Mouse (Mus musculus): ENCODE data around the gene Wdr43. TPM values are rescaled to one million over a fixed set of nuclear protein-coding genes. Genes with fewer than 3 reads are reported as not detected.

The Wdr43 gene
- total and polyA plus RNA-seq, 3 experiments: 157 to 355 (median 252) TPM

- H3K9ac ChIP-seq (ENCODE audit: insufficient read depth, low read depth): no peak overlapping the region
- peaks cover 0 to 91% of the 10 kb centered on the region in 2 experiments for H3K36me3 ChIP-seq (replicated peaks in 1 of 2; ENCODE audit: control insufficient read depth in 1 of 2, insufficient read depth in 1 of 2, low read length in 1 of 2)
- no peaks in the 10 kb centered on the region for H3K79me2 ChIP-seq (replicated peaks; ENCODE audit: control insufficient read depth, extremely low read depth, insufficient read depth, poor library complexity, severe bottlenecking)
- TF ChIP-seq HCFC1 (IDR thresholded peaks at IDR 0.05; ENCODE audit: low read depth, low read length): no peak
- H3K27ac ChIP-seq (ENCODE audit: insufficient read depth, low read depth): no peak overlapping the region
- peaks cover 0 to 11% of the 10 kb centered on the region in 2 experiments; a peak in 1 of 4 replicates for H3K4me1 ChIP-seq (ENCODE audit: control insufficient read depth in 1 of 2, insufficient read depth in 2 of 2)
- in situ Hi-C loops (cut with MboI; ENCODE audit: low pct_ligation_motif_present, low pct_unique_long_range_greater_than_20kb, low sequenced_read_pairs) (no loop called here), dilution Hi-C loops (cut with MboI; ENCODE audit: extremely low pct_ligation_motif_present, extremely low pct_unique_long_range_greater_than_20kb, low sequenced_read_pairs) (no loop called here)
- no peaks in the 10 kb centered on the region for H3K27me3 ChIP-seq (replicated peaks)
- H3K9me3 ChIP-seq (replicated peaks; ENCODE audit: low read length): peaks cover 8% of the 10 kb centered on the region
- DNase-seq (ENCODE audit: extremely low read depth): no peak
- no peak overlapping the region for H3K4me2 ChIP-seq (ENCODE audit: insufficient read depth, low read depth, poor library complexity, severe bottlenecking)
- H3K4me3 ChIP-seq (replicated peaks in 1 of 3; ENCODE audit: low read depth in 2 of 3, low read length in 2 of 3, poor library complexity in 1 of 3): no peak overlapping the region
Observed at GRCm38 (mm10) chr17:71705550-71706480, 90.1 kb downstream of the Wdr43 start.

- in situ Hi-C loops (cut with MboI; ENCODE audit: low pct_ligation_motif_present, low pct_unique_long_range_greater_than_20kb, low sequenced_read_pairs): no loop called here
- Histone ChIP-seq H3K9ac (ENCODE audit: insufficient read depth, low read depth) (no peak overlapping the region), H3K4me3 (replicated peaks in 1 of 3; ENCODE audit: low read depth in 2 of 3, low read length in 2 of 3, poor library complexity in 1 of 3) (no peak overlapping the region), H3K27ac (ENCODE audit: insufficient read depth, low read depth) (no peak overlapping the region), H3K79me2 (replicated peaks; ENCODE audit: control insufficient read depth, extremely low read depth, insufficient read depth, poor library complexity, severe bottlenecking) (no peaks in the 10 kb centered on the region), H3K9me3 (replicated peaks; ENCODE audit: low read length) (peaks cover 8% of the 10 kb centered on the region), H3K36me3 (replicated peaks in 1 of 2; ENCODE audit: control insufficient read depth in 1 of 2, insufficient read depth in 1 of 2, low read length in 1 of 2) (peaks cover 0 to 96% of the 10 kb centered on the region in 2 experiments), H3K4me1 (ENCODE audit: control insufficient read depth in 1 of 2, insufficient read depth in 2 of 2) (peaks cover 0 to 11% of the 10 kb centered on the region in 2 experiments; a peak in 1 of 4 replicates), H3K4me2 (ENCODE audit: insufficient read depth, low read depth, poor library complexity, severe bottlenecking) (no peak overlapping the region), H3K27me3 (replicated peaks) (no peaks in the 10 kb centered on the region)
- DNase-seq (ENCODE audit: extremely low read depth): no peak
- dilution Hi-C loops (cut with MboI; ENCODE audit: extremely low pct_ligation_motif_present, extremely low pct_unique_long_range_greater_than_20kb, low sequenced_read_pairs): no loop called here
- TF ChIP-seq NRF1 (IDR thresholded peaks at IDR 0.05; ENCODE audit: low read depth, low read length) (no peak), PAX5 (IDR thresholded peaks at IDR 0.05; ENCODE audit: low read length) (no peak), RCOR1 (conservative IDR thresholded peaks at IDR 0.05; ENCODE audit: low read depth, low read length) (no peak), BHLHE40 (IDR thresholded peaks at IDR 0.05; ENCODE audit: low read depth, low read length) (no peak), MAFK (IDR thresholded peaks at IDR 0.05; ENCODE audit: insufficient replicate concordance, low read length) (no peak), CHD1 (IDR thresholded peaks at IDR 0.05; ENCODE audit: low read depth, low read length) (no peak), UBTF (IDR thresholded peaks at IDR 0.05; ENCODE audit: low read depth, low read length) (no peak), JUND (conservative IDR thresholded peaks at IDR 0.05; ENCODE audit: low read depth, low read length) (no peak), SIN3A (IDR thresholded peaks at IDR 0.05; ENCODE audit: low read length) (no peak), KAT2A (IDR thresholded peaks at IDR 0.05; ENCODE audit: insufficient replicate concordance, low read length) (no peak), RAD21 (IDR thresholded peaks at IDR 0.05; ENCODE audit: low read depth, low read length) (no peak), ETS1 (conservative IDR thresholded peaks at IDR 0.05; ENCODE audit: low read depth, low read length) (no peak), ZC3H11A (IDR thresholded peaks at IDR 0.05; ENCODE audit: low read depth, low read length) (no peak), TCF12 (IDR thresholded peaks at IDR 0.05; ENCODE audit: low read depth, low read length) (no peak), MYC (IDR thresholded peaks at IDR 0.05; ENCODE audit: low read depth, low read length) (no peak), USF1 (IDR thresholded peaks at IDR 0.05; ENCODE audit: low read depth, low read length) (no peak), TBP (conservative IDR thresholded peaks at IDR 0.05; ENCODE audit: low read depth, low read length) (no peak), NELFE (IDR thresholded peaks at IDR 0.05; ENCODE audit: low read depth, low read length) (no peak), ZMIZ1 (IDR thresholded peaks at IDR 0.05; ENCODE audit: low read depth, low read length) (no peak)
Observed at GRCm38 (mm10) chr17:71707715-71708114, 92.0 kb downstream of the Wdr43 start.

Other genes with a start within 250 kb of the Wdr43 start
- 1.1 and 1.5 TPM in 2 replicates for gene Gm4707, start 156.0 kb upstream of the Wdr43 start, total RNA-seq (2012; rRNA removed)
- 0.16 and 1.5 TPM in 2 replicates for gene Gm4707, start 156.0 kb upstream of the Wdr43 start, total RNA-seq (2014; rRNA removed)
- gene Gm4707, start 156.0 kb upstream of the Wdr43 start, polyA plus RNA-seq (2012; ENCODE audit: insufficient read length, low read depth): 0.33 and 1.1 TPM in 2 replicates
- gene Smchd1, start 140.6 kb upstream of the Wdr43 start, total RNA-seq (2012; rRNA removed): 44.4 and 50.9 TPM in 2 replicates
- gene Smchd1, start 140.6 kb upstream of the Wdr43 start, total RNA-seq (2014; rRNA removed): 73.9 and 87.8 TPM in 2 replicates
- 53.3 and 59.4 TPM in 2 replicates for gene Smchd1, start 140.6 kb upstream of the Wdr43 start, polyA plus RNA-seq (2012; ENCODE audit: insufficient read length, low read depth)
- 24.4 and 26.7 TPM in 2 replicates for gene Ndc80, start 89.0 kb upstream of the Wdr43 start, total RNA-seq (2012; rRNA removed)
- 44.5 and 55.6 TPM in 2 replicates for gene Ndc80, start 89.0 kb upstream of the Wdr43 start, total RNA-seq (2014; rRNA removed)
- gene Ndc80, start 89.0 kb upstream of the Wdr43 start, polyA plus RNA-seq (2012; ENCODE audit: insufficient read length, low read depth): 41.8 and 49.6 TPM in 2 replicates
- gene Spdya, start 63.8 kb upstream of the Wdr43 start, total RNA-seq (2012; rRNA removed): 0.04 and 0.08 TPM in 2 replicates
- gene Spdya, start 63.8 kb upstream of the Wdr43 start, total RNA-seq (2014; rRNA removed): 0.16 TPM in 1 of 2 replicates, not detected in the other
- gene Spdya, start 63.8 kb upstream of the Wdr43 start, polyA plus RNA-seq (2012; ENCODE audit: insufficient read length, low read depth): 0.26 and 0.80 TPM in 2 replicates
- gene Togaram2, start 57.4 kb downstream of the Wdr43 start, total RNA-seq (2012; rRNA removed): 0.71 and 0.76 TPM in 2 replicates
- gene Togaram2, start 57.4 kb downstream of the Wdr43 start, total RNA-seq (2014; rRNA removed): 2.6 and 3.2 TPM in 2 replicates
- gene Togaram2, start 57.4 kb downstream of the Wdr43 start, polyA plus RNA-seq (2012; ENCODE audit: insufficient read length, low read depth): 17.6 and 19.6 TPM in 2 replicates
- not detected in 2 replicates for gene Pcare, start 137.0 kb downstream of the Wdr43 start, total RNA-seq (2012; rRNA removed)
- not detected in 2 replicates for gene Pcare, start 137.0 kb downstream of the Wdr43 start, total RNA-seq (2014; rRNA removed)
- not detected in 2 replicates for gene Pcare, start 137.0 kb downstream of the Wdr43 start, polyA plus RNA-seq (2012; ENCODE audit: insufficient read length, low read depth)
- gene Clip4, start 152.6 kb downstream of the Wdr43 start, total RNA-seq (2012; rRNA removed): not detected in 2 replicates
- 0.22 TPM in 1 of 2 replicates, not detected in the other for gene Clip4, start 152.6 kb downstream of the Wdr43 start, total RNA-seq (2014; rRNA removed)
- gene Clip4, start 152.6 kb downstream of the Wdr43 start, polyA plus RNA-seq (2012; ENCODE audit: insufficient read length, low read depth): 0.23 and 0.86 TPM in 2 replicates